Mouse (Mus musculus) ovary, adult 18-20 months (tissue): ENCODE measurements at regions not wholly inside any gene's neighbourhood (a gene's known extent, or its start where the extent isn't known, plus 50 kb on each side); places are given as distances from the start of the nearest gene placed in this dataset.

ENCODE experiments used
- DNase-seq: peaks from one replicate; pipeline ENCODE4 v3.0.0; 2022; ENCODE audit warnings: low spot score, mixed read lengths

DNA sequence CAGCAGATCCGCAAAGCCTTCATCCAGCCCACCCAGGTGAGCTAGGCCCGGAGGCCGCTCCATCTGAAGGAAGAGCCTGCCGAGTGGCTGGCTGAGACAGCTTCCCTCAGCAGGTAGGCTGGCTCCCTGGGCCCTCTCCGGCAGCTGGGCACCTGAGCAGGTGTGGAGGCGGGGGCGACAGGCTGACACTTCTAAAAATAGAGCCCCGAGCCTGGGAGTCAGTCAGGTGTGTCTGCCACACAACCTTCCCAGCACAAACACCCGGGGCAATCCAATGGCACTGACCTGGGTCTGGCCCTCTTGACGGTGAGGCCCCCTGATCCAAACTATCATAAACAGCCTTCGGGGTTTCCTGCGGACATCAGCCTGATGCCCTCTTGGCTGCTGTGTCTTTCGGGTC lies 58.5 kb downstream of the Zfp36l2 start:
- DNase-seq = no peak

DNA sequence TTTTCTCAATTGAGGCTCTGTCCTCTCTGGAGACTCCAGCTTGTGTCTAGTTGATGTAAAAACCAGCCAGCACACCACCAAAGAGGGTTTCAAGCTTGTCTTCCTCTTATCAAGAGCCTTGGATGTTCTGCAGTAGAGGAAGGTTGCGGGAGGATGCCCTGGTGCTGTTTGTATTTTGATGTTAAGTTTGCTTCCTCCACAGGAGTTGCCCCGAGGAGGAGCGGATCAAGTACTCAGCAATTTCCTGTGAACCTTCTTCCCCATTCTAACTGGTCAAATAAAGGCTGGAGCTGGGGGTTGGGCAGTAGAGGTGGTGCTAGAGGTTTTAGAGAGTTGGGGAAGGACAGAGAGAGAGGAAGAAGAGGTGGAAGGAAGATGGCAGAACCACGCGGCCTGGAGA lies 59.5 kb downstream of the Zfp36l2 start:
- no peak for DNase-seq

DNA sequence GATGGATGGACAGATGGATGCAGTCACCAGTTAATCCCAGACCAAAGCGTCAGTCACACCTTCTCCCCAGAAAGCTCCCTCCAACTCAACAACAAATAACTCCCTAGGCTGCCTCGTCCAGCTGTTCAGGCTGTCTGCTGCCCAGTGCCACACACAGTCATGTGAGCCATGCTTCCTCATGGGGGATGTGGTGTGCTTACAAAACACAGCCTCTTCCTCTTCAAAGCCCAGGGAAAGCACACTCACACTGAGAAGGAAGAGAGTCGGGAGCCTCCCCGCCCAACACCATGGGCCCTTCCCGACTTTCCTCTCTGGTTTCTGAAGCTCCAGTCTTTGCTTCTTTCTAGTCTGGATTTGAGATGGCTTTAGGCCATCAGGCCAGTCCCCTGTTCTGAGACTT lies 61.6 kb downstream of the Zfp36l2 start:
- DNase-seq = no peak

DNA sequence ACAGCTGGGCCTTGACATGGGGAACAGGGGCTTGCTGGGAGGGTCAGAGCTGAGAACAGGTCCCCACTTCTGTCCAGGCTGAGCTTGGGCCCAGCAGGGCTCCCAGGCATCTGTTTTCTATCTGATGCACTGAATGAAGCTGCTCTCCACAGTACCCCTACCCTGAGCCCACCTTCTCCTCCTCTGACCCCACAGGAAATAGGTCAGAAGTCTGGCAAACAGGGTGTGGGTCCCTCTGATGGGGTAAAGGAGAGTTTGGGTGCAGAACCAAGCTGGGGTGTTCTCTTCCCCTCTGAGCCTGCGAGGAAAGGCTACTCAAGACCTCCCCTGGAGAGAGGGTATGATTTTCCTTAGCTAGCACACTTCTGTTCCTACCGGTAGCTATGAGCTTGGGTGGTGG lies 64.6 kb downstream of the Zfp36l2 start:
- no peak for DNase-seq

DNA sequence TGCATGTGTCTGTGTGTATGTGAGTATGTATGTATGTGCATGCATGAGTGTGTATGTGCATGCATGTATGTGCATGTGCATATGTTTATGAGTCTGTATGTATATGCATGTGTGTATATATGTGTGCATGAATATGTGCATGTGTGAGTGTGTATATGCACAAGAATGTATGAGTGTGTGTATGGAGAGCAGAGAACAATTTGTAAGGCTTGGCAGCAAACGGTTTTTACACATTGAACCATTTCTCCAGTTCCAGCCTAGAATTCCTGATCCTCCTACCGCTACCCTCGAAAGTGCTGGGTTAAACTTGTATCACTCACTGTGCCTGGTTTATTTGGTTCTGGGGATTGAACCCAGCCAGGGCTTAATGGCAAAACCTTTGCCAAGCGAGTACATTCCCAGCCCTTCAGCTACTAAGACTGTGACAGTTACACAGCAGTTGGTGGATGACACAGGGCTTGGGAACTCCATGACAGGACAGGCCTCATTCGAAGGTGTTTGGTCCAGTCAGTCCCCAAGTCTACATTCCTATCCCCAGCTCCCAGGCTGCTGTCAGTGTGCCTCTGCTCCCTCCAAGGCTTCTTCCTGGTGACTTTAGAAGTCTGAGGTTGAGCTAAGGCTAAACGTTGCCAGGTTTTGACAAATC lies 65.1 kb downstream of the Zfp36l2 start:
- no peak for DNase-seq

DNA sequence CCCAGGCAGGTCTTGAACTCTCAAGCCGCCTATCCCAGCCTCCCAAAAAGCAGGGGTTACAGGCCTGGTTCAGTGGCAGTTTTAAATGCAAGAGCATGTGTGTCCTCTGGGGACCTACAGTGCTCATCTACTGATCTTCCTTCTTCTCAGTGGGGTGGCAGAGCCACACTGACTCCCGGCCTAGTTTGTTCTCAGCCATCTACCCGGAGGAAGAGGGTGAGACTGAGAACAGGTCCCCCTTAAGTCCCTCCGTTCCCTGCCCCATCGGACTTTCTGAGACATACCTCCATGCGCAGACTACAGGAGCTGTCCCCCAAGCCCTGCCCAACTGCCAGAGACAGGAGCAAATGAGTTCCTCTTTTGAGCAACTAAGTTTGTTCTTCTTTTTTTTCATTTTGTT lies 66.5 kb downstream of the Zfp36l2 start:
- no peak for DNase-seq

DNA sequence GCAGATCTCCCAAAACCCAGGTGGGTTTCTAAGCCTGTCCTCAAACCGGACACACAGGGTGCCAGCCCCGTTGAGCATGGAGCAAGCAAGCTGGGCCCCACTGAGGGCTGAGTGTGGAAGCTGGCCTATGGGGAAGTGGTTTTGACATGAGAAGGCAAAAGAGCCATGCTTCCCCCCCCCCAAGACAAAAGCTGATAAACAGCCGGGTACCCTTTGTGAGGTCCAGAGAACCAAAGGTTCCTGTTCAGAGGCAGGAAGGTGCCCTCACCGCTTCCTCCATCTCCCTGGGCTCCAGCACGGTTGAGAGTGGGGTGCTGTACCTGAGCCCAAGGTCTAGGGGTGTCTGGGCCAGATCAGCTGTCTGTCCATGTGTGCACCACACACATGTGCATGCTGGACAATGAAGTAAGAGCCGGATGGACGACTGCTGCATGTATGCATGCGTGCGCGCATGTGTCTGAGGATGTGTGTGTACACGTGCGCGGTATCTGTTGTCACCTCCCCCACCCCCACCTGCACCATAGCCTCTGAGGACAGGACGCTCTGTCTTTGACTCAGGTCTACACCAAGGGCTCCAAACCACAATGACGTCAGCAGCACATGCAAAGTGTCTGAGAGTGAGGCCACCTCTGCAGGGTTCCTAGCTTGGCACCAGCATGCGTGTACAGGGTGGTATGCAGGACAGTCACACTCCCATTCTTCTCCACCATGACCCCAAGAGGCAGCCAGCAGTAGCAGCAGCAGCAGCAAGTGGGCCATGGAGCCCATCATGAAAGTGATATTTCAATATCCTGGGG lies 68.3 kb downstream of the Zfp36l2 start:
- DNase-seq = no peak

DNA sequence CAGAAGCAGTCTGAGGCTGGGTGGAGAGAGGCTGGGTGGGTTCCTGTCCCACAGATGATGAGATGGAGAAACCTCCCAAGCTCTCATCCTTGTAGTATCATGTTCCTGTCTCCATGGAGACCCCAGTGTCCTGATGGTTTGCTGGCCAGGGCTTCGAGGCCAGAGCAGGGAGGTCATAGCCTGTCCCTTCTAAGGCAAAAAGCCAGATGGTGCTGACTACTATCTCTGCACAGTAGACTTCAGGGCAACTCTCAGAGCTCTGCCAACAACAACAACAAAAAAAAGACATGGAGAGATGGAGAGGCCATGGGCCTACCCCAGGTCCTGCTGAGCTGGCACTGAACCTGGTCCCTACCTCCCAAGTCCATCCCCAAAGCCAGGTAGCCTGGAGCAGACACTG lies 69.0 kb downstream of the Zfp36l2 start:
- DNase-seq = no peak

DNA sequence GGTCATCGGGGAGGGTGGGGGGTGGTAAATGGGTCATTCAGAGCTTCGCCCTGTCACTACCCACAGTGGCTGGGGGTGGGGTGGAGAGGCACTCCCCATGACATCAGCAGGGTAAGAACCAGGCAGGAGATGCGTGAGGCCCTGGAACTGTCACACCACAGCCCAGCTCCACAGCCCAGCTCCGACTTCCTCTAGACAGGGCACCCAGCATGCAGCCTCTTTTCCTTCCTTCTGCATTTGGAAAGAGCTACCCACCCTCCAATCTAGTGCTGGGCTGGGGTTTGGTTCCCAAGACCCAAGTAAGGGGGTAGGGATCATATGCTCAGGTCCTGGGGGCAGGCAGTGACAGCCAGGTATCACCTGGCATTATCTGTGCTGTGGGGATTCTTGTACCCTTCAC lies 69.5 kb downstream of the Zfp36l2 start:
- DNase-seq = no peak

DNA sequence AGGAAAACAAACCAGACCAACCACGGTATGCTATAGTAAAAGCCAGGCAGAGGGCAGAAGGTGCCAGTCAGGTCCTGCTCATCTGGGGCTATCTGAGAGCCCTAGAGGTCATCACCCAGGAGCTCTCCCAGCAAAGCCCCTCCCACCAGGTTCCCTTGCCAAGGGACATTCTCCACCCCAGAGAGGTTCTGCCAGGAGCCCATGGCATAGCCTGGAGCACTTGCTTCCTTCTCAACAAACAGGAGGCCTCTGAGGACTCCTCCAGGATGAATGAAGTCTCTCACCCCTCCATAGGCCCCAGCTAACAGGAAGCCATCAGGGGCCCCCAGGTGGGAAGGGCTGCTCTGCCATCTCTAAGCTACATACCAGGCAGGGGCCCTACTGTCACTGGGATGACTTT lies 70.0 kb downstream of the Zfp36l2 start:
- DNase-seq = no peak

DNA sequence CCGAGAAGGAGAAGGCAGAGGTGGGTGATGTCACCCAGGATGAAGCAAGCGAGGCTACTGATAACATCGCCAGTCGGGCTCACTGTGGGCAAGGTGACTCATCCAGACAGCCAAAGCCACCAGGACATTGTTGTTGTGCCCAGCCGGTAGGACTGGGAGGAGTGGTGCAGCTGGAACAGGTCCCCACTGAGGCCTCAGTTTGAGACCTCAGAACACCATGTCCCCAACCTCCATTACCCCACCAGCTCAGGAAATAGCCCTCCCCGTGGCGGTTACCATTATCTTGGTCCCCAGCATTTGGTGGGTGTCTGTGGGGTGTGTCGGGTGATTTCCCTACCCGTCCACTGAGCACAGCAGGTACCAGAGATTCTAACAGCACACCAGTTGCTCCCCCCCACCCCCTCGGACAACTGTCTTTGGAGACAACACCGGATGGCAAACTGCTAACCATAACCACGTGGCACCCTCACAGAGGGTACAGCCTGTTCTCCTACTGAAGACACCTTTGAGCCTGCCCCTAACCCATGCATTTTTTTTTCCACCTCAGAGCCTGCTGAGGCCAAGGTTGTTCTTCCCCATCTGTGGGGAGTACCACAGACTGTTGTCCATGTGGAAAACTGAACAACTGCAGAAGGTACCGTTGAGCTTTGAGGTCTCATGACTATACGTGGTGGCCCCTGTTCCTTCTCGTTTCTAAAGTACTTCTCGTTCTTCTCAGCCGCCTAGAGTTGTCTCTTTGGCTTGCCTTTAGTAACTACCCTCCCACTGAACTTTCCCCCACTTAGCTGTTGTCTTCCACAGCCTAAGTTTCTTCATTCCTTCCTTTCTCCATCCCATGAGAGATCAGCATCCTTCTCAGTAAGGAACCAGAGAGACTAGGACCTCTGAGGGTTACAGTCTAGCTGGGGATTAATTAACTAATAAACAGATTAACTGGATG lies 71.1 kb downstream of the Zfp36l2 start:
- DNase-seq = peak; percentile 51

DNA sequence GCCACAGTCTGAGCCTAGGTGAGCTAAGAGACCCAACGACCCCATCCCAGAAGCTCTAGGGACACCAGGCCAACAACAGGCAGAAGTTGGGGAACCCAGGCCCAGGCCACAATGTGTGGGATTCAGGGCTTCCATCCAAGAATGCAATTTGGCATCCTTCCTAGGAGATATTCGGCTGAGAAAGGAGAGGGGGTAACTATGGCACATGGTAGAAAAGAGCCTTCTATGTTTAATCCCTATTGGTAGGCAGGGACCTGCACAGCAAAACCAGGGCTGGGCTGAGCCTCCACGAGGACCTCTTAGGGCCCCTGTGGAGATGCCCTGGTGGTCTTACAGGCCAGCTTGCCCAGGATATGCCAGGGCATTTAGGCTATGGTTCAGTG lies 71.8 kb downstream of the Zfp36l2 start:
- DNase-seq = no peak

DNA sequence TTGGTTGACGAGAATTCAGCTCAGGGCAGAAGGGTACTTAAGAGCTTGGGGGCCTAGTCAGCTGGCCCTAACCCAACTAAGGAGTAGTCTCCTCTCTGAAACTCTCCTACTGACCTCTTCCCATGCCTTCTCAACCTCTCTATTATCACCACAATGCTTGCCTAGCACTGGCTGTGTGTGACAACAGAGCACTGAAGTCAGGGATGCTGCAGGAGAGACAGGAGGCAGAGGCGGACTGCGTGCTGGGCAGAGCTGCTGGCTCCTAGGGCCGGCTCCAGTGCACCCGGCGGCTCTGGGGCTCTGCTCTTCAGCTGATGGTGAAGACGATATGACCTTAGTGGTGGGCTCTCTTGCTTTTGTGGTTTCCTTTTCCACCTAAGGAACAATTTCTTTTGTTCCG lies 72.6 kb downstream of the Zfp36l2 start:
- no peak for DNase-seq

DNA sequence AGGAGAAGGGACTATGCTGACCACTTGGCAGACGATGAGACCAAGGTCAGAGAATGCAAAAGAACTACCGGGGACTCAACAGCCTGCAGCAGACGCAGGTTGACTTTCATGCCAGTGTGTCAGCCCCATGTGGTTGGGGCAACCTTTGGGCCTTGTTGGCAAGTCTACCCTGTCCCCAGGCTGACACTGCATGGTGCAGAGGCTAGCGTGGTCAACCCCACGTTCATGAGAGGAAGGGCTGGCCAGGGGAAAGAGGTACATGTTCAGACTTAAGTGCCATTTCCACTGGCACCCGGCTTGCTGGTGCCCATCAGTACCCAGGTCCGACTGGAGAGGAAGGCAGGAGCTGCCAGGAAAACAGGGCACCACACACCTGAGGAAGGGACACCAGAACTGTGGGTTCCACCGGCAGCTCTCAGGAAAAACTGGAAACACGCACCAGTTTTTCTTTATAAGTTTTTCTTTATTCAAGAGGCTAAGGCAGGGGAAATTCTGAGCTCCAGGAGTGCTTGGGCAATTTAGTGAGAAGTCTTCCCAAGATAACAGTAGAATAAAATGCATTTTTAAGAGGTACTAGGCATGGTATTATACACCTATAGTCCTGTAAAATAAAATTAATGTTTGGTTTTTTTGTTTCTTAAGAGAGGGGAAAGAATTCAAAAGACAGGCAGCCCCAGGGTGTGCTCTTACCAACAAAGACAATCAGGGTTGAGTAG lies 73.3 kb downstream of the Zfp36l2 start:
- no peak for DNase-seq

DNA sequence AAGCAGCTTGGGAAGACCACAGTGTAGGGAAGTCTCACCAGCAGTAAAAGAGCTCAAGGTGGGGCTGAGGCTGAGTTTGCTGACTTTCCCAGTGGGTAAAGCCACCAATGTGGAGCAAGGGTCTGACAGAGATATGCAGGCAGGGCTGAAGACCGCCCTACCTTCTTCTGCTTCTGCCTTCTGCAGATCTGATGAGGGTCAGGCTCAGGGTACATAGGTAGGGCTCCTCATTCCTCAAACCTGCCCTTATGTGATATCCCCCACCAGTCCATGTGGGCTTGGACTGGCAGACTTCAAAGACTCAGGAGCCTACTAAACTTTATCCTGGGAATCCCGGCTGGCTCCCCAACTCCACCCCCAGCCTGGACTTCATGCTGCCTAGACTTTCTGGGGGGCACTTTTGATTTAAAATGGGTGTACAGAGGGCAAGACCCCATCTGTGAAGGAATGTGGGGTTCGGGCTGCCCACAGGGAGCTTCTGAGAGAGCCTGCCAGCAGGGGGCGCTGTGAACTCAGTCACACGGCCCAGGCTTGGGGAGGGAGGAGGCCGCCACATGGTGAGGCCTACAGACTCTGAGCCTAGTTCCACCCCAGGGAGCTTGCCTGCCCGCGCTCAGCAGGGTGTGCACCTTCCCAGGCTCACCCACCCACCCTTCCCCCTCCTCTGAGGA lies 74.0 kb downstream of the Zfp36l2 start:
- DNase-seq = peak; percentile 73

DNA sequence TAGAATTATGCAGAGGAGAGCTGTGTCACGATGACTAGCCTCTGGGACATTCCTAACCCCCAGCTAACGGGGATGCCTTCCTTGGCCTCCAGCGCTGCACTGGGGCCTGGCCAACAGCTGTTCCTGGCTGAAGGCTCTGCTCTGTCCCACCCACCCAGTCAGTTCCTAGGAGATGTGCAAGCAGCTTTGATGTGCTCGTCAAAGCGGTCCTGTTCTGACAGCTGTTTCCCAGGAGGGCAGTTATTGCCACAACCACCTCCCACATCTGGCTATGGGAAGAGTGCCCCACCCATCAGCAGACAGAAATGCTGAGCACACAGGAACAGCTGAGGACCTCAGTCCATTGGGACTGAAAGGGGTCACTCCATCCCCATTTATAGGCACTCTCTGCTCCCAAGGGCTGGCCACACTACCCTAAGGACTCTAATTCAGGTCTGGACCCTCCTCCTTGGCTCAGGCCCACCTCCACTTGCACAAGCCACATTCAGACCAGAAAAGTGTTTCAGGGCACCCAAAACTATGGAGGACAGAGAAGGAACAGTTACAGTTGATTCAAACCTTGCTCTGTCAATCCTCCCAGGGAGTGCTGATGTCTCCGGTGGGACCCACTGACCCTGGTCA lies 75.2 kb downstream of the Zfp36l2 start:
- DNase-seq = no peak

DNA sequence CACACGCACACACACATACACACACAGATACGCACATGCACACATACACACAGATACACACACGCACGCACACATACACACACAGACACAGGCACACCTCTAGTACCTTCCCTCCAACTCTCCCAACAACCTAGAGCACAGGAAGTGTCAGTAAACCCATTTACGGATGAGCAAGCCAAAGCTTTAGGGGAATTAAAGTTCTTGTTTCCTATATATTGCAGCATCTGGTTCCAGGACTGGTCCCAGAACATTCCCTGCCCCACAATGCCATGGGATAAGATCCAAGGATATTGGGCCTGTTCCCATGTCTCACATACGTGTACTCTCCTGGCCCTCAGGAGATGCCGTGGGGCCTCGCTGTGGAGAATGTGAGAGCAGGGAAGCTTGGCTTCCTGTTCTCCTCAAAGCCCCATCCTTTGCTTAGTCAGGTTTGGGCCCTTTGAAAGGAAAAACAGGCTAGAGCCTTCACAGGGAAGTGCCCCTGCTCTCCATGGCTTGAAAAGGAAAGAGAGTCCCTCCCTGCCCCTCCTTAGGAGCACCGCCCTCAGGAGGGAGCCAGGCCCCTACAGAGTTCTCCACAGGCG lies 75.9 kb downstream of the Zfp36l2 start:
- no peak for DNase-seq

DNA sequence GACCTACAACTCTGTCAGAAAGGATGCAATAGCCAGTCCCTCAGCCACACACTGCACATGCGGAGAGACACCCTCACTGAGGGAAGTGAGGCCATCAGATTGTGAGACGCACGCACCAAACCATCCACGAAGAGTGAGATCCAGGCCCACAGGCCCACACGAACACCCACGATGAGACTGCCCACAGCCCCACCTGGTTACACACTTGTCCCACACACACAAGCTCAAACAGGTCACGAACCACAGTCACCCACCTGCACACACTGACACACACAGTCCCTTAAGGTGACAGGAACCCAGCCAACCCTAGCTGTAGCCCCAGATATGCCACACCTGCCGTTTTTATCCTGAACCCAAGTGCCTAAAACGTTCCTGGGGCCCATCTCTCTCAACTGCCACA lies 76.8 kb downstream of the Zfp36l2 start:
- no peak for DNase-seq

DNA sequence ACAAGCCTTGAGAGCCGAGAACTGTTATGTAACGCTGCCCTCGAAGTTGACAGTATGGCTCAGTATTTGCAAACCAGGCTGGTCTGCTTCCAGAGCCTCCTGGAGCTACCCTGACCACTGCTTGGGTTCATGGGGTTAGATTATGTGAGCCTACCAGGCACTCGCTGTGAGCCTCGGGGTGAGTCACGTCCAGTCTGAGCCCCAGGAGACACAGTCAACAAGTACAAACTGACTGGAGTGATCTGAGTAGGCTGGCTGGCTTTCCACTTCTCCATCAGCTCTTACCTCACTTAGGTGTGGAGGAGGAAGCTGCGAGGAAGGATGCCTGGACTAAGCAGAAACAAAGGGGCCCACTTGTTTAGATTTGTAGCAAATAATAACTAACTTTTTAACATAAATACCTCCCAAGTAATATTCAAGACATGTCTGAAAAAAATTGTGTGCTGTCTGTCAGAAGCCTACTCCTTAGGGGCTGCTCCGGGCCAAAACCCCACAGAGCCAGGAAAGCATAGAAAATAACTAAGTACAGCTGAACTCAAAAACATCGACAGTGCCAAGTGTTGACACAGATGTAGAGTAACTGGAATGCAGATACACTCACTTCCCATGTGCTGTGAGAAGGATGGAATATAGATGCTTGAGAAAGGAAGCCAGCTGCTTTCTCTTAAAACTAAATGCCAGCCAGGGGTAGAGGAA lies 77.6 kb downstream of the Zfp36l2 start:
- no peak for DNase-seq
